Mouse (Mus musculus): ENCODE measurements around the gene Galnt18. TPM values are rescaled to one million over a fixed set of nuclear protein-coding genes. Genes with fewer than 3 reads are reported as not detected.

The Galnt18 gene
- polyA plus RNA-seq, 1 experiment from 2014 or later = 18.2 TPM

DNA sequence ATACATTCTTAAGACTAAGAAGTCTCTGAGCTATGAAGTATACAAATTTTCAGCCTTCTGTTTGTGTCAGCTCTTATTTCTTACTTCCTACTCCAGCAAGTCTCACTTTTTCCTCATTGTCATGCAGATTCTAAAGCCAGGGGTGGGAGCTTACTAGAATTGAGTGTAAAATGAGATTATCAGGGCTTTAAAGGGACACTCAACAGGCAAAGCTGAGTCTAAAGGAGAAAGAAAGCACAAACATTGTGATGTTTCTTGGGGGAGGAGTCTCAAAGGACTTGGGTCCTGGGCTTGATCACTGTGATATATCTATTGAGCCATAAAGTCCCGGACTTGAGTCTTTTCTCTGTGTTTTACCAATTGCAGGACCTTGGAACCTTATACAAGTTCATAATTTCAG, 234.2 kb downstream of the Galnt18 start:
- H3K27ac ChIP-seq (ENCODE audit: low read depth) = no peak overlapping the region
- no peak overlapping the region for H3K4me2 ChIP-seq
- no peaks in the 10 kb centered on the region for H3K9me3 ChIP-seq (ENCODE audit: low read depth, low read length)
- H3K4me1 ChIP-seq (ENCODE audit: insufficient read depth) = no peaks in the 10 kb centered on the region
- H3K9ac ChIP-seq = no peak overlapping the region
- no peaks in the 10 kb centered on the region for H3K36me3 ChIP-seq (ENCODE audit: insufficient read depth)
- TF ChIP-seq CTCF (IDR thresholded peaks at IDR 0.05; ENCODE audit: low read depth) = no peak
- ATAC-seq (ENCODE audit: insufficient read depth) (no peak), DNase-seq (no peak)
- no peak overlapping the region for H3K4me3 ChIP-seq (ENCODE audit: low read depth, low read length)
- no peaks in the 10 kb centered on the region for H3K27me3 ChIP-seq (ENCODE audit: insufficient read depth, low read length)
- 83% methylated on average over 1 of the region's 1 CpGs for WGBS

- no peak overlapping the region for H3K4me3 ChIP-seq (ENCODE audit: low read depth, low read length)
- H3K4me1 ChIP-seq (ENCODE audit: insufficient read depth) = no peaks in the 10 kb centered on the region
- 62% methylated on average over 6 of the region's 6 CpGs for WGBS
- ATAC-seq (ENCODE audit: insufficient read depth) (no peak), DNase-seq (no peak)
- no peak overlapping the region for H3K27ac ChIP-seq (ENCODE audit: low read depth)
- no peaks in the 10 kb centered on the region for H3K27me3 ChIP-seq (ENCODE audit: insufficient read depth, low read length)
- no peak overlapping the region for H3K9ac ChIP-seq
- no peaks in the 10 kb centered on the region for H3K9me3 ChIP-seq (ENCODE audit: low read depth, low read length)
- no peak overlapping the region for H3K4me2 ChIP-seq
- no peak for TF ChIP-seq CTCF (IDR thresholded peaks at IDR 0.05; ENCODE audit: low read depth)
- H3K36me3 ChIP-seq (ENCODE audit: insufficient read depth) = no peaks in the 10 kb centered on the region
Measured at GRCm38 (mm10) chr7:111537946-111538345, 241.8 kb downstream of the Galnt18 start.

DNA sequence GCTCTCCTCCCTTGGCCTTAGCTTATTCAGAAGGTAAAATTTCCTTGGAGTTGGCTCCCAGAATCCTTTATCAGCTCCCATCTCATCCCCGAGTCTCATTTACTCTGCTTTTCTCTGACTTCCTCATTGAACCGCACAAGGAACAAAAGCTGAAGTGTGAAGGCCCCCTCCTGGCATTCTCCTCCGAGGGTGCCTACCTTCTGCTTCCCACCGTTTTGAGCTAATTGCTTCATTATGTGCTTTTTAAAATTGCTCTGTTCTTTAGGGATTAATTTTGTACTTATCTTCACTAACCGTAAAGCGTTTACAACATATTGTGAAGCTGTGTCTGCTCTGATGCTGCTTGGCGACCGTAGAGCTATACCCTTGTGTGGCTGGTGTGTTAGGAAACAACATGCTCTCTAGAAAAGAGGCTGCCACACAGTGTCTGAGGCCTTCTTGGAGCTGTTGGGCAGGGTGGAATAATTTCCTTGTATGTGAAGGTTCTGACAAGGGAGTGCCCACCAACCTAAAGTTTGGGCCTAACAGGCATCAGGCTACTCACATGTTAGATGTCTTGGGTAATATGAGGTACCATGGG, 244.9 kb downstream of the Galnt18 start:
- H3K4me1 ChIP-seq (ENCODE audit: insufficient read depth) = no peaks in the 10 kb centered on the region
- H3K4me3 ChIP-seq (ENCODE audit: low read depth, low read length) = no peak overlapping the region
- no peaks in the 10 kb centered on the region for H3K36me3 ChIP-seq (ENCODE audit: insufficient read depth)
- ATAC-seq (ENCODE audit: insufficient read depth) = no peak
- H3K9ac ChIP-seq = no peak overlapping the region
- DNase-seq = no peak
- TF ChIP-seq CTCF (IDR thresholded peaks at IDR 0.05; ENCODE audit: low read depth) = no peak
- H3K27me3 ChIP-seq (ENCODE audit: insufficient read depth, low read length) = no peaks in the 10 kb centered on the region
- no peak overlapping the region for H3K27ac ChIP-seq (ENCODE audit: low read depth)
- 65% methylated on average over 8 of the region's 8 CpGs for WGBS
- H3K9me3 ChIP-seq (ENCODE audit: low read depth, low read length) = no peaks in the 10 kb centered on the region
- no peak overlapping the region for H3K4me2 ChIP-seq

- Histone ChIP-seq H3K36me3 (ENCODE audit: insufficient read depth) (no peaks in the 10 kb centered on the region), H3K4me2 (no peak overlapping the region), H3K4me3 (ENCODE audit: low read depth, low read length) (no peak overlapping the region), H3K27me3 (ENCODE audit: insufficient read depth, low read length) (no peaks in the 10 kb centered on the region), H3K9me3 (ENCODE audit: low read depth, low read length) (no peaks in the 10 kb centered on the region), H3K4me1 (ENCODE audit: insufficient read depth) (no peaks in the 10 kb centered on the region), H3K9ac (no peak overlapping the region), H3K27ac (ENCODE audit: low read depth) (no peak overlapping the region)
- WGBS = 58% methylated on average over 3 of the region's 3 CpGs
- ATAC-seq (ENCODE audit: insufficient read depth) (peak; percentile 44), DNase-seq (no peak)
- no peak for TF ChIP-seq CTCF (IDR thresholded peaks at IDR 0.05; ENCODE audit: low read depth)
Measured at GRCm38 (mm10) chr7:111528961-111529643, 250.7 kb downstream of the Galnt18 start.

GRCm38 (mm10) chr7:111528462-111528861, 251.3 kb downstream of the Galnt18 start:
- WGBS = 3% methylated on average over 1 of the region's 1 CpGs
- no peaks in the 10 kb centered on the region for H3K4me1 ChIP-seq (ENCODE audit: insufficient read depth)
- ATAC-seq (ENCODE audit: insufficient read depth) (no peak), DNase-seq (peak; percentile 9)
- no peak overlapping the region for H3K27ac ChIP-seq (ENCODE audit: low read depth)
- H3K4me3 ChIP-seq (ENCODE audit: low read depth, low read length) = no peak overlapping the region
- H3K9ac ChIP-seq = no peak overlapping the region
- no peak overlapping the region for H3K4me2 ChIP-seq
- no peak for TF ChIP-seq CTCF (IDR thresholded peaks at IDR 0.05; ENCODE audit: low read depth)
- H3K36me3 ChIP-seq (ENCODE audit: insufficient read depth) = no peaks in the 10 kb centered on the region
- H3K27me3 ChIP-seq (ENCODE audit: insufficient read depth, low read length) = no peaks in the 10 kb centered on the region
- no peaks in the 10 kb centered on the region for H3K9me3 ChIP-seq (ENCODE audit: low read depth, low read length)

GRCm38 (mm10) chr7:111520881-111521280, 258.9 kb downstream of the Galnt18 start:
- no peak for DNase-seq
- Histone ChIP-seq H3K9ac (no peak overlapping the region), H3K4me3 (ENCODE audit: low read depth, low read length) (no peak overlapping the region), H3K36me3 (ENCODE audit: insufficient read depth) (no peaks in the 10 kb centered on the region), H3K9me3 (ENCODE audit: low read depth, low read length) (no peaks in the 10 kb centered on the region), H3K4me1 (ENCODE audit: insufficient read depth) (peaks cover 4% of the 10 kb centered on the region; the same call in 1 of the 2 replicates), H3K27ac (ENCODE audit: low read depth) (no peak overlapping the region), H3K27me3 (ENCODE audit: insufficient read depth, low read length) (no peaks in the 10 kb centered on the region), H3K4me2 (no peak overlapping the region)
- 74% methylated on average over 1 of the region's 1 CpGs for WGBS
- ATAC-seq (ENCODE audit: insufficient read depth) = no peak
- no peak for TF ChIP-seq CTCF (IDR thresholded peaks at IDR 0.05; ENCODE audit: low read depth)

- Histone ChIP-seq H3K27me3 (ENCODE audit: insufficient read depth, low read length) (no peaks in the 10 kb centered on the region), H3K9me3 (ENCODE audit: low read depth, low read length) (no peaks in the 10 kb centered on the region), H3K4me3 (ENCODE audit: low read depth, low read length) (no peak overlapping the region), H3K27ac (ENCODE audit: low read depth) (no peak overlapping the region), H3K4me2 (no peak overlapping the region), H3K9ac (no peak overlapping the region), H3K36me3 (ENCODE audit: insufficient read depth) (no peaks in the 10 kb centered on the region), H3K4me1 (ENCODE audit: insufficient read depth) (peaks cover 4% of the 10 kb centered on the region; the same call in 1 of the 2 replicates)
- WGBS = 47% methylated on average over 8 of the region's 8 CpGs
- DNase-seq (peak; percentile 70), ATAC-seq (ENCODE audit: insufficient read depth) (peak; percentile 86)
- no peak for TF ChIP-seq CTCF (IDR thresholded peaks at IDR 0.05; ENCODE audit: low read depth)
Measured at GRCm38 (mm10) chr7:111518581-111519242, 261.1 kb downstream of the Galnt18 start.

Measured in lung, embryonic 14.5 days (tissue).